Mouse (Mus musculus) bone marrow macrophage, adult 2 months (primary cell): ENCODE measurements around the gene Sned1.
"Not testable (repeated sequence)": the region's sequence is repeated elsewhere in the genome, so short reads cannot be mapped to it uniquely, and the experiment has no call there.

Source experiments
- CTCF ChIP-seq: IDR thresholded peaks from 2 replicates; pipeline ENCODE4 v1.5.1; 2012; ENCODE audit warnings: low read depth, mild to moderate bottlenecking, low read length, moderate library complexity
- POLR2A ChIP-seq: IDR thresholded peaks from 2 replicates; pipeline ENCODE4 v1.6.1; 2012; ENCODE audit warnings: mild to moderate bottlenecking, low read depth, low read length, borderline replicate concordance

DNA sequence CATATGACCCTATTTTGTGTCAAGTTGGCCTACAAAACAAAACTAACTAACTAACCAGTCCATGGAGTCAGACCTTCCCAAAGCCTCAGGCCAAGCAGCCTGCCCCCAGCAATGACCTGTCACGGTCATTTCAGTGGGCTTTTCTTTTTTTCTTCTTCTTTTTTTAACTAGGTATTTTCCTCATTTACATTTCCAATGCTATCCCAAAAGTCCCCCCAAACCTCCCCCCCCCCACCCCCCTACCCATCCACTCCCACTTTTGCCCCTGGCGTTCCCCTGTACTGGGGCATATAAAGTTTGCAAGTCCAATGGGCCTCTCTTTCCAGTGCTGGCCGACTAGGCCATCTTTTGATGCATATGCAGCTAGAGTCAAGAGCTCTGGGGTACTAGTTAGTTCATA is 58.9 kb downstream of the Sned1 start:
- TF ChIP-seq CTCF, POLR2A: not testable (repeated sequence)
